31 mouse cellular contexts compared by ENCODE assay signal in the genomic region with DNA sequence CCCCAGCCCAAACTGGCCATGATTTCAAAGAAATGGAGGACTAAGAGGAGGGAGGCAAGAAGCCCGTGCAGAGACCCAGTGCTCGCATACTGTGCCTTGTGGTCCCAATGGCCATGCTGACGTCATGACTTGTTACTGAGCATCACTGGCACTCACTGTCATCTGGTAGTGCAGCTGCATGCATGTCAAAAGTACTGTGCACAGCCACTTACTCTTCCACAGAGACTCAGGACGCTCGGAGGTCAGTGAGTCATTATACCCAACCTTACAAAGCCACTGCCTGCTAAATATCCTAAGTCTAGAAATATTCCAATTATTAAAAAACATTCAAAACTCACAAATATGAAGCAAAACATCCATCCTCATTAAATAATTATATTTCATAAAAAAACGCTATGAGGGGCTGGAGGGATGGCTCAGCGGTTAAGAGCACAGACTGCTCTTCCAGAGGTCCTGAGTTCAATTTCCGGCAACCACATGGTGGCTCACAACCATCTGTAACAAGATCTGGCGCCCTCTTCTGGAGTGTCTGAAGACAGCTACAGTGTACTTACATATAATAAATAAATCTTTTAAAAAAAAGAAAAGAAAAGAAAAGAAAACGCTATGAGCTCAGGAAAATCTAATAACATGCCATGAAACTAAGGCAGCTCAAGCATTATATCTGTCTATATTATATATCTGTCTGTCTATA.
DNase-seq lines count a peak whose midpoint lies in the region; ATAC-seq and TF ChIP-seq lines count a peak whose summit lies in the region.
"Had no signal": no experiment of that assay in that cellular context is flagged by ENCODE, and none has a peak within 500 bp of the region (broad histone marks: within the 10 kb centered on the region; RNA-seq: fewer than 3 reads in every experiment).

No protein-coding gene starts in this region.

- 93% methylated on average over 10 of the region's 10 CpGs for WGBS in kidney, postnatal 0 days
- WGBS in lung, embryonic 14.5 days = 74% methylated on average over 10 of the region's 10 CpGs

- no peaks in the 10 kb centered on the region for H3K4me1 ChIP-seq in kidney, postnatal 0 days (replicated peaks; ENCODE audit: insufficient read depth, low read length)
- peaks cover 18% of the 10 kb centered on the region; the same call in 1 of the 2 replicates for H3K4me1 ChIP-seq in lung, embryonic 14.5 days (ENCODE audit: insufficient read depth)
- H3K4me1 ChIP-seq: midbrain, embryonic 15.5 days had no signal

- intact Hi-C loops in gastrocnemius, adult 2 months (cut with DNase I) = no loop called here
- intact Hi-C loops in gastrocnemius, postnatal 36 days (cut with DNase I) = no loop called here

- no peaks in the 10 kb centered on the region for H3K27me3 ChIP-seq in kidney, postnatal 0 days (ENCODE audit: insufficient read depth, low read length)
- H3K27me3 ChIP-seq in lung, embryonic 14.5 days (ENCODE audit: insufficient read depth, low read length) = no peaks in the 10 kb centered on the region
- H3K27me3 ChIP-seq: CH12.LX; embryonic facial prominence, embryonic 15.5 days; forebrain, embryonic 12.5 days; heart, embryonic 15.5 days; kidney, embryonic 15.5 days; midbrain, embryonic 15.5 days; neural tube, embryonic 15.5 days; stomach, embryonic 15.5 days had no signal

- no peaks in the 10 kb centered on the region for H3K9me3 ChIP-seq in kidney, postnatal 0 days (replicated peaks; ENCODE audit: low read length)
- H3K9me3 ChIP-seq in lung, embryonic 14.5 days (ENCODE audit: low read depth, low read length) = no peaks in the 10 kb centered on the region
- H3K9me3 ChIP-seq: embryonic facial prominence, embryonic 10.5 days; embryonic facial prominence, embryonic 15.5 days; forebrain, embryonic 12.5 days; G1E; heart, embryonic 10.5 days; heart, embryonic 15.5 days; kidney, embryonic 15.5 days; midbrain, embryonic 15.5 days; neural tube, embryonic 15.5 days; stomach, embryonic 15.5 days had no signal

- ATAC-seq in kidney, postnatal 0 days (replicated peaks; ENCODE audit: low FRiP score, low read depth) = no peak
- ATAC-seq in lung, embryonic 14.5 days (ENCODE audit: insufficient read depth) = peak; percentile 43; the same call in 1 of the 2 replicates
- ATAC-seq: midbrain, embryonic 15.5 days had no signal

- no peak overlapping the region for H3K4me3 ChIP-seq in gastrocnemius, adult 2 months
- H3K4me3 ChIP-seq in kidney, postnatal 0 days (replicated peaks; ENCODE audit: low read depth, low read length) = no peak overlapping the region
- no peak overlapping the region for H3K4me3 ChIP-seq in lung, embryonic 14.5 days (ENCODE audit: low read depth, low read length)
- H3K4me3 ChIP-seq: embryonic facial prominence, embryonic 10.5 days; embryonic facial prominence, embryonic 15.5 days; forebrain, embryonic 12.5 days; heart, embryonic 10.5 days; heart, embryonic 15.5 days; kidney, embryonic 15.5 days; midbrain, embryonic 15.5 days; neural tube, embryonic 15.5 days; stomach, embryonic 15.5 days had no signal

- TF ChIP-seq CTCF in gastrocnemius, adult 2 months (IDR thresholded peaks at IDR 0.05) = peak; percentile 29; the same call in 1 of the 2 replicates
- peak; percentile 27; the same call in 1 of the 2 replicates for TF ChIP-seq CTCF in kidney, postnatal 0 days (IDR thresholded peaks at IDR 0.05; ENCODE audit: low read depth)
- TF ChIP-seq CTCF in lung, embryonic 14.5 days (IDR thresholded peaks at IDR 0.05; ENCODE audit: low read depth) = peak; percentile 8; the same call in 1 of the 2 replicates

- DNase-seq in gastrocnemius, adult 2 months = no peak
- no peak for DNase-seq in gastrocnemius, postnatal 36 days
- DNase-seq in kidney, postnatal 0 days (ENCODE audit: low spot score) = no peak
- no peak for DNase-seq in kidney, adult 18-20 months
- DNase-seq in lung, embryonic 14.5 days = no peak
- no peak for DNase-seq in lung, postnatal 36 days
- DNase-seq in forelimb bud, embryonic 11.5 days (ENCODE audit: low read depth, low spot score) = peak; percentile 25
- no peak for DNase-seq in thymus, postnatal 14 days
- DNase-seq: adrenal gland, postnatal 10 days; cerebellum, adult 8-10 months; cerebellum, postnatal 25 days; gastrocnemius, postnatal 25 days; kidney, adult 11 months; kidney, postnatal 36 days; layer of hippocampus, postnatal 36 days; liver; lung, adult 18-20 months; retina, postnatal 1 day; right cerebral cortex, postnatal 14 days; thymus, postnatal 25 days had no signal

- H3K9ac ChIP-seq in kidney, postnatal 0 days (ENCODE audit: low read depth, low read length) = no peak overlapping the region
- no peak overlapping the region for H3K9ac ChIP-seq in lung, embryonic 14.5 days
- H3K9ac ChIP-seq: embryonic facial prominence, embryonic 15.5 days; forebrain, embryonic 12.5 days; heart, embryonic 15.5 days; kidney, embryonic 15.5 days; midbrain, embryonic 15.5 days; neural tube, embryonic 15.5 days; stomach, embryonic 15.5 days had no signal

- no peak overlapping the region for H3K27ac ChIP-seq in gastrocnemius, adult 2 months
- H3K27ac ChIP-seq in kidney, postnatal 0 days = no peak overlapping the region
- 0 out of 2 replicates have a peak overlapping the region, but pooled peaks have one; percentile 18 for H3K27ac ChIP-seq in lung, embryonic 14.5 days (ENCODE audit: low read depth)
- H3K27ac ChIP-seq: embryonic facial prominence, embryonic 10.5 days; embryonic facial prominence, embryonic 15.5 days; forebrain, embryonic 12.5 days; heart, embryonic 10.5 days; heart, embryonic 15.5 days; midbrain, embryonic 15.5 days; neural tube, embryonic 15.5 days; stomach, embryonic 15.5 days had no signal

- no peaks in the 10 kb centered on the region for H3K36me3 ChIP-seq in kidney, postnatal 0 days (ENCODE audit: insufficient read depth, low read length)
- H3K36me3 ChIP-seq in lung, embryonic 14.5 days (ENCODE audit: insufficient read depth) = 0 out of 2 replicates have a peak, but pooled peaks cover 11% of the 10 kb centered on the region
- H3K36me3 ChIP-seq: embryonic facial prominence, embryonic 15.5 days; heart, embryonic 15.5 days; midbrain, embryonic 15.5 days; neural tube, embryonic 15.5 days; stomach, embryonic 15.5 days had no signal

- H3K4me2 ChIP-seq in kidney, postnatal 0 days (ENCODE audit: low read length) = no peak overlapping the region
- H3K4me2 ChIP-seq in lung, embryonic 14.5 days = no peak overlapping the region
- H3K4me2 ChIP-seq: embryonic facial prominence, embryonic 15.5 days; forebrain, embryonic 12.5 days; heart, embryonic 15.5 days; kidney, embryonic 15.5 days; midbrain, embryonic 15.5 days; neural tube, embryonic 15.5 days; stomach, embryonic 15.5 days had no signal
